Mouse (Mus musculus) E14TG2a.4 (cell line): ENCODE measurements at regions not wholly inside any gene's neighbourhood (a gene's known extent, or its start where the extent isn't known, plus 50 kb on each side); places are given as distances from the start of the nearest gene placed in this dataset.

ENCODE experiments used
- H3K27me3 ChIP-seq: 2 replicates; pipeline ENCODE4 v1.6.1; 2014; ENCODE audit warnings: low read length, control low read depth; ENCODE audit not compliant: insufficient read depth
- H3K36me3 ChIP-seq: 2 replicates; pipeline ENCODE4 v1.6.1; 2014; ENCODE audit warnings: low read length, control low read depth; ENCODE audit not compliant: insufficient read depth
- H3K4me1 ChIP-seq: replicated peaks from 2 replicates; pipeline ENCODE4 v1.6.1; 2014; ENCODE audit warnings: low read depth, low read length, control low read depth
- H3K4me3 ChIP-seq: replicated peaks from 2 replicates; pipeline ENCODE4 v1.5.1; 2014; ENCODE audit warnings: mild to moderate bottlenecking, low read length
- H3K9me3 ChIP-seq: 2 replicates; pipeline ENCODE4 v1.6.1; 2014; ENCODE audit warnings: low read length, control low read depth
- CTCF ChIP-seq: conservative IDR thresholded peaks from 2 replicates; pipeline ENCODE4 v1.5.1; 2014; ENCODE audit warnings: low read length
- NANOG ChIP-seq: IDR thresholded peaks from 2 replicates; pipeline ENCODE4 v1.6.1; 2014; ENCODE audit warnings: borderline replicate concordance, low read length, mixed read lengths
- POU5F1 ChIP-seq: IDR thresholded peaks from 2 replicates; pipeline ENCODE4 v1.6.1; 2014; ENCODE audit warnings: low read length, borderline replicate concordance

- Histone ChIP-seq H3K36me3 (no peaks in the 10 kb centered on the region), H3K9me3 (peaks cover 77% of the 10 kb centered on the region), H3K4me1 (no peaks in the 10 kb centered on the region), H3K4me3 (no peak overlapping the region), H3K27me3 (no peaks in the 10 kb centered on the region)
- TF ChIP-seq NANOG (no peak), POU5F1 (no peak), CTCF (no peak)
These were observed 74.9 kb upstream of the Trim52 start for GRCm38 (mm10) chr14:106031094-106031493.

DNA sequence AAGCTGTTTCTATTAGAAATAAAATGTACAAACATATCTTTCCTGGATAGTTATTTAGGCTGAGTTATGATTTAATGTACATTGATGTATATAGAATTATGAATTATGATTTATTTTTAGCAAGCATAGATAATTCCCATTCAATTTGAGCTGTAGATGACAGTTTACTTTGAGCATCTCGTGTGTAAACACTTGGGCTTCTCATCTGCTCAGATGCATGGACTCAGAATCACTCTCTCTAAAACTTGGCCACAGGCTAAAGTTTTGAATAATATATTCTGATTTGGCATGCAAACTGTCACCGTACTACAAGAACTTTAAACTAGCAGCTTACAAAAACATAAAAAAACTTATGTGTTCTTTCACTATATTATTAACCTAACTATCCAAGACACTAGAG is 72.2 kb upstream of the Trim52 start:
- no peak overlapping the region for H3K4me3 ChIP-seq
- no peaks in the 10 kb centered on the region for H3K4me1 ChIP-seq
- TF ChIP-seq POU5F1 (no peak), NANOG (no peak), CTCF (no peak)
- no peaks in the 10 kb centered on the region for H3K27me3 ChIP-seq
- peaks cover 75% of the 10 kb centered on the region for H3K9me3 ChIP-seq
- no peaks in the 10 kb centered on the region for H3K36me3 ChIP-seq

- Histone ChIP-seq H3K4me3 (no peak overlapping the region), H3K27me3 (no peaks in the 10 kb centered on the region), H3K4me1 (no peaks in the 10 kb centered on the region), H3K9me3 (peaks cover 78% of the 10 kb centered on the region), H3K36me3 (no peaks in the 10 kb centered on the region)
- TF ChIP-seq POU5F1 (no peak), NANOG (no peak), CTCF (no peak)
These were observed 70.9 kb upstream of the Trim52 start for GRCm38 (mm10) chr14:106034933-106035665.

DNA sequence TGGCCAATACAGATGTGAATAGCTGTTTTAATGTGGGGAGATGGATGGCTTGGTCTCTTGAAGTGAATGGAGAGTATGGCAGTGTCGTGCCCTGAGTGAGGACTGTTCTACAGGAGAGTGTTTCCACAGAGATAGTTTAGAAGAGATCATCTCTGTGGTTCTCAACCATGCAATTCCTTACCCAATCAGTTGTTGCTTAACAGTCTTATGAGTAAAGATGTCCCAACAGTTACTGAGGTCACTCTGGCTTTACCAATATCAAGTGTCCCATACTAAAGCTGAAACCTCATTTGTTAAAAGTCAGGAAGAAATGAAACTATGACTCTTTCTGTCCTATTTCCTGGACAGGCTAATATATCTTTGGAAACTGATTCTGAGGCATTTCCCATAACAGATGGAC is 61.7 kb upstream of the Trim52 start:
- no peak overlapping the region for H3K4me3 ChIP-seq
- peaks cover 16% of the 10 kb centered on the region for H3K9me3 ChIP-seq
- H3K4me1 ChIP-seq: no peaks in the 10 kb centered on the region
- no peaks in the 10 kb centered on the region for H3K36me3 ChIP-seq
- no peaks in the 10 kb centered on the region for H3K27me3 ChIP-seq
- TF ChIP-seq NANOG (no peak), POU5F1 (no peak), CTCF (no peak)

DNA sequence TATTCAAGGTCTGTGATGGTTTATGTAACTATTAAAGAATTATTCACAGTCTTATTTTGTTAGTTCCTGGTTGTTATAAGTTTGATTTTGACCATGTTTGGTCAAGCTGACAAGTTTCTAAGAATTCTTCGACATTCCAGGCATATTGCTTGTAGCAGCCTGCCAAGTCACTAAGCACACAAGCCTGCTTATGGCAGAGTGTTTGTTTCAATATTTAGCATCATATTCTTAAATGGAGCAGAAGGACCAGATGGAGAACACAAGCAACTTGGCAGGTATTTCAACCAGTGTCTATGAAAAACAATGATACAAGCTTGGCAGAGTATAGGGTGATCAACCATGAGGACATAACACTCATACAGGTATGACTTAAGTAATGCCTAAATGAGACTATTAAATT is 55.8 kb upstream of the Trim52 start:
- Histone ChIP-seq H3K36me3 (no peaks in the 10 kb centered on the region), H3K9me3 (peaks cover 4% of the 10 kb centered on the region; the same call in 1 of the 2 replicates), H3K4me3 (no peak overlapping the region), H3K4me1 (no peaks in the 10 kb centered on the region), H3K27me3 (no peaks in the 10 kb centered on the region)
- no peak for TF ChIP-seq CTCF
- TF ChIP-seq NANOG: no peak

DNA sequence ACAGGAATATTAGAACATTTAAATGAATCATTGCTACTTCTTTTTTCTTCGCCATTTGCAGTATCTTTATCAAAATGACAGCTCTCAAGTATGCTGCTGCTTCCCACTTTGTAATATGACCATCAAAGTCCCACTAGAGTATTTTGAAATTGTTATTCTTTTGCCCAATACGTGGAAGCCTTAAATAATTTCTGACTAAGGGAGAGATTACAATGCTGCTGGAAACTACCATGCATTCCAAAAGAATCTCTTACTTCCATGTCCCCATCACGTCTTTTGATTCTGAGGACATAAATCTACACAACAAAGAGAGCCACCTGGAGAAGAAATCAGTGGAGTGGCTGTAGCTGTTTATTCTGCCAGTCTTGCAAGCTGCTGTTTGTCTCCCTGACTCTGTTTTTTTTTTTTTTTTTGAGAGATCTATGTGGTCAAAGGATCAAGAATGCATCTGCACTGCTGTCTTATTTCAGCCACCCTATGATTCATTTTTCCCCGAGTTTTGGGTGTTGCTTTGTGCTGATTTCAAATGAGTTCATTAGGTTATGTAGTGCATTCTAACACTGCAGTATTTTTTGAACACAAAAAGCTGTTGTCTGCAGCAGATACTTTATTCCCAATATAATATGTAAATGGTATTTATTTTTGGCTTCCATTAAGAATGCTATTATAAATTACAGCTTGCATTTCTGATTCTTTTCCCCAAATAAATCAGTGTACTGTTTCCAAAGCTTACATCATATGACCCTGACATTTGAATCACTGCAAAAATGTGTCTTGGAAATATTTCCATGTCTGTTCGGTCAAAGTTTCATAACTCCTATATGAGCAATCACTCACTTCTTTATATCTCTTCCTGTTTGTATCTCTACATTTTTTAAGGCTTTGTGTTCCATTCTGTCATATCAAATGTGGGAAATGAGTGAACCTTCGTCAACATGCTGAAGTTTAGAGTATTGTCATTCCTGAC is 53.1 kb upstream of the Trim52 start:
- TF ChIP-seq POU5F1 (no peak), CTCF (no peak), NANOG (no peak)
- Histone ChIP-seq H3K9me3 (no peaks in the 10 kb centered on the region), H3K4me3 (no peak overlapping the region), H3K36me3 (no peaks in the 10 kb centered on the region), H3K27me3 (no peaks in the 10 kb centered on the region), H3K4me1 (no peaks in the 10 kb centered on the region)
